Mouse (Mus musculus) heart, embryonic 15.5 days (tissue): Measurements from ENCODE around the gene Hrh2. TPM values are rescaled to one million over a fixed set of nuclear protein-coding genes. Genes with fewer than 3 reads are reported as not detected.

ENCODE experiments used
- ATAC-seq: fragments of 200-750 bp; cut with Nextera tagmentation; replicated peaks from 2 replicates; pipeline ENCODE4 v1.8.0; 2017; ENCODE audit warnings: low read depth, moderate TSS enrichment; ENCODE audit not compliant: insufficient number of reproducible peaks, insufficient read depth, low FRiP score
- H3K27ac ChIP-seq: fragments of 300-500 bp; sonication (generic); 2 replicates; pipeline ENCODE4 v1.5.1; 2015; ENCODE audit warnings: mild to moderate bottlenecking, inconsistent platforms
- H3K27me3 ChIP-seq: fragments of 300-500 bp; sonication (generic); 2 replicates; pipeline ENCODE4 v1.6.1; 2015; ENCODE audit warnings: inconsistent platforms
- H3K36me3 ChIP-seq: fragments of 300-500 bp; sonication (generic); 2 replicates; pipeline ENCODE4 v1.6.1; 2015; ENCODE audit warnings: mild to moderate bottlenecking, inconsistent platforms
- H3K4me1 ChIP-seq: fragments of 300-500 bp; sonication (generic); replicated peaks from 2 replicates; pipeline ENCODE4 v1.6.1; 2015; ENCODE audit warnings: inconsistent platforms
- H3K4me2 ChIP-seq: fragments of 300-500 bp; sonication (generic); 2 replicates; pipeline ENCODE4 v1.6.1; 2015; ENCODE audit warnings: inconsistent platforms, mild to moderate bottlenecking, moderate library complexity
- H3K4me3 ChIP-seq: fragments of 300-500 bp; sonication (generic); 2 replicates; pipeline ENCODE4 v1.5.1; 2015; ENCODE audit warnings: mild to moderate bottlenecking, inconsistent platforms
- H3K9ac ChIP-seq: fragments of 300-500 bp; sonication (generic); 2 replicates; pipeline ENCODE4 v1.6.1; 2015; ENCODE audit warnings: mild to moderate bottlenecking, inconsistent platforms
- H3K9me3 ChIP-seq: fragments of 300-500 bp; sonication (generic); replicated peaks from 2 replicates; pipeline ENCODE4 v1.6.1; 2016; ENCODE audit warnings: inconsistent platforms
- WGBS: fragments of 180-500 bp; shearing (Covaris S2); methylation state at CpG from one replicate; pipeline ENCODE4 v1.1.7; 2015; ENCODE audit warnings: mixed read lengths; 5-methylcytosine and 5-hydroxymethylcytosine counted together
- polyA plus RNA-seq: library from polyadenylated mRNA; unstranded; fragments of >200 nt; fragmentation: Nextera tagmentation; extraction: Ambion mirVana; gene quantifications from 2 replicates; pipeline ENCODE4 v1.2.1, GENCODE M21; 2015

Hrh2 gene
- polyA plus RNA-seq, 1 experiment from 2014 or later: 0.04 TPM

- no peak overlapping the region for H3K4me2 ChIP-seq
- no peaks in the 10 kb centered on the region for H3K9me3 ChIP-seq
- no peaks in the 10 kb centered on the region for H3K36me3 ChIP-seq
- H3K4me3 ChIP-seq: no peak overlapping the region
- no peak for ATAC-seq
- no peak overlapping the region for H3K9ac ChIP-seq
- 0 out of 2 replicates have a peak, but pooled peaks cover 2% of the 10 kb centered on the region for H3K27me3 ChIP-seq
- H3K27ac ChIP-seq: no peak overlapping the region
- 62% methylated on average over 1 of the region's 1 CpGs for WGBS
- no peaks in the 10 kb centered on the region for H3K4me1 ChIP-seq
Observed at GRCm38 (mm10) chr13:54218341-54218740, 26.4 kb downstream of the Hrh2 start.

- Histone ChIP-seq H3K9ac (no peak overlapping the region), H3K4me1 (no peaks in the 10 kb centered on the region), H3K27me3 (peaks cover 11% of the 10 kb centered on the region), H3K4me3 (no peak overlapping the region), H3K4me2 (no peak overlapping the region), H3K27ac (no peak overlapping the region), H3K36me3 (no peaks in the 10 kb centered on the region), H3K9me3 (no peaks in the 10 kb centered on the region)
- no peak for ATAC-seq
- WGBS: 67% methylated on average over 4 of the region's 4 CpGs
Observed at GRCm38 (mm10) chr13:54221631-54222179, 29.8 kb downstream of the Hrh2 start.

GRCm38 (mm10) chr13:54222921-54223769, 31.2 kb downstream of the Hrh2 start:
- H3K27ac ChIP-seq: no peak overlapping the region
- H3K36me3 ChIP-seq: no peaks in the 10 kb centered on the region
- WGBS: 53% methylated on average over 13 of the region's 13 CpGs
- H3K4me3 ChIP-seq: no peak overlapping the region
- ATAC-seq: no peak
- no peaks in the 10 kb centered on the region for H3K4me1 ChIP-seq
- no peak overlapping the region for H3K9ac ChIP-seq
- H3K4me2 ChIP-seq: no peak overlapping the region
- no peaks in the 10 kb centered on the region for H3K9me3 ChIP-seq
- peaks cover 13% of the 10 kb centered on the region for H3K27me3 ChIP-seq

- Histone ChIP-seq H3K27me3 (peaks cover 13% of the 10 kb centered on the region), H3K4me3 (no peak overlapping the region), H3K36me3 (no peaks in the 10 kb centered on the region), H3K27ac (no peak overlapping the region), H3K9ac (no peak overlapping the region), H3K4me2 (no peak overlapping the region; the same call in 1 of the 2 replicates), H3K4me1 (no peaks in the 10 kb centered on the region), H3K9me3 (no peaks in the 10 kb centered on the region)
- WGBS: 22% methylated on average over 13 of the region's 13 CpGs
- ATAC-seq: peak; percentile 18; the same call in 1 of the 2 replicates
Observed at GRCm38 (mm10) chr13:54227916-54228483, 36.1 kb downstream of the Hrh2 start.

GRCm38 (mm10) chr13:54230081-54230480, 38.2 kb downstream of the Hrh2 start:
- Histone ChIP-seq H3K36me3 (no peaks in the 10 kb centered on the region), H3K9ac (no peak overlapping the region), H3K4me1 (no peaks in the 10 kb centered on the region), H3K4me2 (no peak overlapping the region), H3K27ac (no peak overlapping the region), H3K9me3 (no peaks in the 10 kb centered on the region), H3K27me3 (peaks cover 13% of the 10 kb centered on the region), H3K4me3 (no peak overlapping the region)
- ATAC-seq: no peak
- 84% methylated on average over 6 of the region's 6 CpGs for whole genome bisulfite sequencing

- no peak overlapping the region for H3K4me2 ChIP-seq
- no peak overlapping the region for H3K9ac ChIP-seq
- no peaks in the 10 kb centered on the region for H3K4me1 ChIP-seq
- H3K27me3 ChIP-seq: peaks cover 3% of the 10 kb centered on the region; the same call in 1 of the 2 replicates
- no peak overlapping the region for H3K27ac ChIP-seq
- no peaks in the 10 kb centered on the region for H3K9me3 ChIP-seq
- no peak overlapping the region for H3K4me3 ChIP-seq
- no peak for ATAC-seq
- no peaks in the 10 kb centered on the region for H3K36me3 ChIP-seq
- WGBS: 55% methylated on average over 10 of the region's 10 CpGs
Observed at GRCm38 (mm10) chr13:54231868-54232267, 39.9 kb downstream of the Hrh2 start.

GRCm38 (mm10) chr13:54237512-54237911, 45.6 kb downstream of the Hrh2 start:
- no peaks in the 10 kb centered on the region for H3K36me3 ChIP-seq
- H3K4me3 ChIP-seq: no peak overlapping the region
- no peak for ATAC-seq
- peaks cover 11% of the 10 kb centered on the region for H3K4me1 ChIP-seq
- H3K27me3 ChIP-seq: no peaks in the 10 kb centered on the region; the same call in 1 of the 2 replicates
- no peak overlapping the region for H3K27ac ChIP-seq
- no peak overlapping the region for H3K4me2 ChIP-seq
- 57% methylated on average over 6 of the region's 6 CpGs for WGBS
- no peak overlapping the region for H3K9ac ChIP-seq
- H3K9me3 ChIP-seq: no peaks in the 10 kb centered on the region

GRCm38 (mm10) chr13:54238585-54239323, 46.8 kb downstream of the Hrh2 start:
- Histone ChIP-seq H3K9ac (no peak overlapping the region), H3K4me1 (peaks cover 11% of the 10 kb centered on the region), H3K27ac (peak overlapping the region; percentile 38; the same call in 1 of the 2 replicates), H3K4me2 (peak overlapping the region; percentile 26; the same call in 1 of the 2 replicates), H3K27me3 (no peaks in the 10 kb centered on the region; the same call in 1 of the 2 replicates), H3K36me3 (no peaks in the 10 kb centered on the region), H3K4me3 (no peak overlapping the region), H3K9me3 (no peaks in the 10 kb centered on the region)
- ATAC-seq: peak; percentile 72
- 19% methylated on average over 14 of the region's 14 CpGs for WGBS

GRCm38 (mm10) chr13:54242380-54242779, 50.5 kb downstream of the Hrh2 start:
- H3K27ac ChIP-seq: no peak overlapping the region
- H3K9me3 ChIP-seq: no peaks in the 10 kb centered on the region
- no peak overlapping the region for H3K4me3 ChIP-seq
- WGBS: 60% methylated on average over 5 of the region's 5 CpGs
- H3K36me3 ChIP-seq: no peaks in the 10 kb centered on the region
- no peak overlapping the region for H3K9ac ChIP-seq
- peaks cover 11% of the 10 kb centered on the region for H3K4me1 ChIP-seq
- ATAC-seq: no peak
- no peak overlapping the region for H3K4me2 ChIP-seq
- H3K27me3 ChIP-seq: peaks cover 14% of the 10 kb centered on the region

- Histone ChIP-seq H3K27me3 (peaks cover 15% of the 10 kb centered on the region; the same call in 1 of the 2 replicates), H3K27ac (no peak overlapping the region), H3K9me3 (no peaks in the 10 kb centered on the region), H3K9ac (no peak overlapping the region), H3K4me3 (no peak overlapping the region), H3K36me3 (no peaks in the 10 kb centered on the region), H3K4me1 (peaks cover 14% of the 10 kb centered on the region), H3K4me2 (no peak overlapping the region)
- 68% methylated on average over 5 of the region's 5 CpGs for WGBS
- ATAC-seq: no peak
Observed at GRCm38 (mm10) chr13:54245204-54245603, 53.3 kb downstream of the Hrh2 start.

- no peak for ATAC-seq
- no peak overlapping the region for H3K4me2 ChIP-seq
- no peaks in the 10 kb centered on the region for H3K9me3 ChIP-seq
- WGBS: 15% methylated on average over 4 of the region's 4 CpGs
- peaks cover 14% of the 10 kb centered on the region for H3K4me1 ChIP-seq
- H3K4me3 ChIP-seq: no peak overlapping the region
- H3K27ac ChIP-seq: no peak overlapping the region
- H3K9ac ChIP-seq: no peak overlapping the region
- H3K27me3 ChIP-seq: peaks cover 27% of the 10 kb centered on the region
- no peaks in the 10 kb centered on the region for H3K36me3 ChIP-seq
Observed at GRCm38 (mm10) chr13:54247545-54247944, 55.6 kb downstream of the Hrh2 start.
